Mouse (Mus musculus): ENCODE results near the gene Hoxa3. TPM values are rescaled to one million over a fixed set of nuclear protein-coding genes. Genes with fewer than 3 reads are reported as not detected.

The Hoxa3 gene
- polyA plus RNA-seq, 1 experiment = 3.5 TPM

GRCm38 (mm10) chr6:52177061-52177735, 35.9 kb downstream of the Hoxa3 start, which contains the start of gene 5730596B20Rik:
Gene 5730596B20Rik, plus strand, starts transcription at chr6:52177498.
- H3K4me3 ChIP-seq (ENCODE audit: control insufficient read depth, insufficient read depth, low read length) = no peak within 1 kb of the TSS
- no peaks in the 10 kb centered on the region for H3K36me3 ChIP-seq (ENCODE audit: control insufficient read depth, insufficient read depth, low read length)
- no peak for DNase-seq
- no peaks in the 10 kb centered on the region for H3K27me3 ChIP-seq (ENCODE audit: control insufficient read depth, insufficient read depth, low read length)
- no peaks in the 10 kb centered on the region for H3K4me1 ChIP-seq (replicated peaks; ENCODE audit: control insufficient read depth, insufficient read depth, low read length)
- H3K27ac ChIP-seq (ENCODE audit: control insufficient read depth, insufficient read depth, low read length) = no peak within 1 kb of the TSS; the same call in 1 of the 2 replicates
- TF ChIP-seq CTCF (IDR thresholded peaks at IDR 0.05; ENCODE audit: borderline replicate concordance, control insufficient read depth, extremely low read depth, insufficient read depth, low read length, poor library complexity) (no peak), POLR2A (IDR thresholded peaks at IDR 0.05; ENCODE audit: control insufficient read depth, extremely low read depth, insufficient read depth, low read length, poor library complexity) (no peak)
- WGBS = 94% methylated on average over 36 of the region's 36 CpGs

GRCm38 (mm10) chr6:52176391-52176790, 36.7 kb downstream of the Hoxa3 start:
- Histone ChIP-seq H3K4me3 (ENCODE audit: control insufficient read depth, insufficient read depth, low read length) (no peak overlapping the region), H3K27me3 (ENCODE audit: control insufficient read depth, insufficient read depth, low read length) (no peaks in the 10 kb centered on the region), H3K27ac (ENCODE audit: control insufficient read depth, insufficient read depth, low read length) (no peak overlapping the region), H3K4me1 (replicated peaks; ENCODE audit: control insufficient read depth, insufficient read depth, low read length) (no peaks in the 10 kb centered on the region), H3K36me3 (ENCODE audit: control insufficient read depth, insufficient read depth, low read length) (no peaks in the 10 kb centered on the region)
- DNase-seq = no peak
- TF ChIP-seq CTCF (IDR thresholded peaks at IDR 0.05; ENCODE audit: borderline replicate concordance, control insufficient read depth, extremely low read depth, insufficient read depth, low read length, poor library complexity) (no peak), POLR2A (IDR thresholded peaks at IDR 0.05; ENCODE audit: control insufficient read depth, extremely low read depth, insufficient read depth, low read length, poor library complexity) (no peak)
- 80% methylated on average over 6 of the region's 6 CpGs for WGBS

- no peak for DNase-seq
- Histone ChIP-seq H3K36me3 (ENCODE audit: control insufficient read depth, insufficient read depth, low read length) (no peaks in the 10 kb centered on the region), H3K27me3 (ENCODE audit: control insufficient read depth, insufficient read depth, low read length) (no peaks in the 10 kb centered on the region), H3K27ac (ENCODE audit: control insufficient read depth, insufficient read depth, low read length) (no peak overlapping the region), H3K4me3 (ENCODE audit: control insufficient read depth, insufficient read depth, low read length) (no peak overlapping the region), H3K4me1 (replicated peaks; ENCODE audit: control insufficient read depth, insufficient read depth, low read length) (no peaks in the 10 kb centered on the region)
- 74% methylated on average over 35 of the region's 35 CpGs for WGBS
- TF ChIP-seq CTCF (IDR thresholded peaks at IDR 0.05; ENCODE audit: borderline replicate concordance, control insufficient read depth, extremely low read depth, insufficient read depth, low read length, poor library complexity) = no peak
- TF ChIP-seq POLR2A (IDR thresholded peaks at IDR 0.05; ENCODE audit: control insufficient read depth, extremely low read depth, insufficient read depth, low read length, poor library complexity) = no peak
Observed at GRCm38 (mm10) chr6:52175864-52176263, 37.3 kb downstream of the Hoxa3 start.

- WGBS = 86% methylated on average over 41 of the region's 41 CpGs
- DNase-seq = no peak
- Histone ChIP-seq H3K27ac (ENCODE audit: control insufficient read depth, insufficient read depth, low read length) (no peak overlapping the region), H3K36me3 (ENCODE audit: control insufficient read depth, insufficient read depth, low read length) (no peaks in the 10 kb centered on the region), H3K27me3 (ENCODE audit: control insufficient read depth, insufficient read depth, low read length) (no peaks in the 10 kb centered on the region), H3K4me1 (replicated peaks; ENCODE audit: control insufficient read depth, insufficient read depth, low read length) (no peaks in the 10 kb centered on the region), H3K4me3 (ENCODE audit: control insufficient read depth, insufficient read depth, low read length) (no peak overlapping the region)
- TF ChIP-seq POLR2A (IDR thresholded peaks at IDR 0.05; ENCODE audit: control insufficient read depth, extremely low read depth, insufficient read depth, low read length, poor library complexity) = no peak
- no peak for TF ChIP-seq CTCF (IDR thresholded peaks at IDR 0.05; ENCODE audit: borderline replicate concordance, control insufficient read depth, extremely low read depth, insufficient read depth, low read length, poor library complexity)
Observed at GRCm38 (mm10) chr6:52174968-52175751, 38.0 kb downstream of the Hoxa3 start.

GRCm38 (mm10) chr6:52173648-52174047, 39.5 kb downstream of the Hoxa3 start:
- WGBS = 89% methylated on average over 4 of the region's 4 CpGs
- Histone ChIP-seq H3K27me3 (ENCODE audit: control insufficient read depth, insufficient read depth, low read length) (no peaks in the 10 kb centered on the region), H3K36me3 (ENCODE audit: control insufficient read depth, insufficient read depth, low read length) (no peaks in the 10 kb centered on the region), H3K4me1 (replicated peaks; ENCODE audit: control insufficient read depth, insufficient read depth, low read length) (no peaks in the 10 kb centered on the region), H3K4me3 (ENCODE audit: control insufficient read depth, insufficient read depth, low read length) (no peak overlapping the region), H3K27ac (ENCODE audit: control insufficient read depth, insufficient read depth, low read length) (no peak overlapping the region)
- no peak for TF ChIP-seq CTCF (IDR thresholded peaks at IDR 0.05; ENCODE audit: borderline replicate concordance, control insufficient read depth, extremely low read depth, insufficient read depth, low read length, poor library complexity)
- DNase-seq = no peak

GRCm38 (mm10) chr6:52172501-52172900, 40.6 kb downstream of the Hoxa3 start:
- Histone ChIP-seq H3K27ac (ENCODE audit: control insufficient read depth, insufficient read depth, low read length) (peak overlapping the region; percentile 45; the same call in 1 of the 2 replicates), H3K4me3 (ENCODE audit: control insufficient read depth, insufficient read depth, low read length) (no peak overlapping the region), H3K27me3 (ENCODE audit: control insufficient read depth, insufficient read depth, low read length) (0 out of 2 replicates have a peak, but pooled peaks cover 2% of the 10 kb centered on the region), H3K4me1 (replicated peaks; ENCODE audit: control insufficient read depth, insufficient read depth, low read length) (no peaks in the 10 kb centered on the region), H3K36me3 (ENCODE audit: control insufficient read depth, insufficient read depth, low read length) (no peaks in the 10 kb centered on the region)
- TF ChIP-seq POLR2A (IDR thresholded peaks at IDR 0.05; ENCODE audit: control insufficient read depth, extremely low read depth, insufficient read depth, low read length, poor library complexity) = no peak
- TF ChIP-seq CTCF (IDR thresholded peaks at IDR 0.05; ENCODE audit: borderline replicate concordance, control insufficient read depth, extremely low read depth, insufficient read depth, low read length, poor library complexity) = no peak
- WGBS = 90% methylated on average over 35 of the region's 35 CpGs
- no peak for DNase-seq
